Mouse (Mus musculus) telencephalon, adult 2 months (tissue): Measurements from ENCODE around the gene Cd68.
A peak's percentile ranks its signal among the peaks of the same experiment; 100 is the strongest.
"Not testable (repeated sequence)": the region's sequence is repeated elsewhere in the genome, so short reads cannot be mapped to it uniquely, and the experiment has no call there.

Experiments used
- DNase-seq: peaks from one replicate; pipeline ENCODE4 v3.0.0-alpha.2; 2011; ENCODE audit warnings: low read depth, low spot score

Gene Cd68

DNA sequence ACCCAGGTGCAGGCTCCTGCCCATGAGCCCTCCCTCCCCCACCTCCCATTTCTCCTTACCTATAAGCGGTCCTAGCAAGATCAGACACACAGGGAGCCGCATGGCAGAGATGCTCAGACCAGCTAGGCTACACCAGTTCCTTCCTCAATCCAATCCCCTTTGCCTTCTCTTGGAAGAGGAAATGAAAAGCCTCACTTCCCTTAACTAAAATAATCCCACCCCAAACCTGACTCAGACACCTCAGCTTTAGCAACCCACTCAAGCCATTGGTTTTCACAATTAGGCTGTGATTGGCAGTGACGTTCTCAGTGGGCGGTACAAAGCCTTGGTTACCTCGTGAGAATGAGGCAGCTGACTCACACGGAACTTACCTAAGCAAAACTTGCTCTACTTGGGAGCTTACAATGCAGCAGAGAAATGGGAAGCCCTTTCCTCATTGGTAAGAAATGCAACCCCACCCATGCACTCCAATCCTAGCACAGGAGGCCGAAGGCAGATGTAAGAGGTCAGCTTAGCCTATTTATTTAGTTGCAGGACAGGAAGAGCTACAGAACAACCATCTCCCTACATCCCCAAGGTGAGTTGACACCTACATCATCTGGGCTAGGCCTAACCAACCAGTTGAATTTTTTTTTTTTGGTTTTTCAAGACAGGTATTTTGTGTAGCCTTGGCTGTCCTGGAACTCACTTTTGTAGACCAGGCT is at the start of gene Cd68:
Gene Cd68, minus strand, starts transcription at position 193 of the 704 bp plus-strand sequence.
- peak; percentile 86 for DNase-seq

DNA sequence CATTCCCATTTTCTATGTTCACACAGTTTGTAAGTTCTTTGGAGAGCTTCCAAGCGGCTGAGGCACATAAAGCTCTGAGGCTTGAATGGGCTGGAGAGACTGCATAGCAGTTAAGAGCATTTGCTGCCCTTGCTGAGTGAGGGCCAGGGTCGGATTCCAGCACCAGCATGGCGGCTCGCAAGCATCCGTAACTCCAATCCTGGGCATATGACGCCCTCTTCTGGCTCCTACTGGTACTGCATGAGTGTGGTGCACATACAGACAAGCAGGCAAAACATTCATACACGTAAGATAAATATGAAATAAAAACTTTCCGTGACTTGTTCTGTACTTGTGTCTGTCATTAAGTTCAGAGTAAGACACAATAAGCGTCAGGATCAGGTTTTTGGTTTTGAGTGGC is 49.5 kb upstream of the Cd68 start:
- no peak for DNase-seq

GRCm38 (mm10) chr11:69714636-69715329 is 48.8 kb upstream of the Cd68 start:
- DNase-seq = no peak

GRCm38 (mm10) chr11:69712954-69713672 is 47.2 kb upstream of the Cd68 start:
- DNase-seq = no peak

- no peak for DNase-seq
Measured at GRCm38 (mm10) chr11:69711082-69711481, 45.1 kb upstream of the Cd68 start.

GRCm38 (mm10) chr11:69710470-69710869 is 44.5 kb upstream of the Cd68 start:
- DNase-seq = no peak

GRCm38 (mm10) chr11:69709554-69710446 is 43.8 kb upstream of the Cd68 start:
- DNase-seq = no peak

DNA sequence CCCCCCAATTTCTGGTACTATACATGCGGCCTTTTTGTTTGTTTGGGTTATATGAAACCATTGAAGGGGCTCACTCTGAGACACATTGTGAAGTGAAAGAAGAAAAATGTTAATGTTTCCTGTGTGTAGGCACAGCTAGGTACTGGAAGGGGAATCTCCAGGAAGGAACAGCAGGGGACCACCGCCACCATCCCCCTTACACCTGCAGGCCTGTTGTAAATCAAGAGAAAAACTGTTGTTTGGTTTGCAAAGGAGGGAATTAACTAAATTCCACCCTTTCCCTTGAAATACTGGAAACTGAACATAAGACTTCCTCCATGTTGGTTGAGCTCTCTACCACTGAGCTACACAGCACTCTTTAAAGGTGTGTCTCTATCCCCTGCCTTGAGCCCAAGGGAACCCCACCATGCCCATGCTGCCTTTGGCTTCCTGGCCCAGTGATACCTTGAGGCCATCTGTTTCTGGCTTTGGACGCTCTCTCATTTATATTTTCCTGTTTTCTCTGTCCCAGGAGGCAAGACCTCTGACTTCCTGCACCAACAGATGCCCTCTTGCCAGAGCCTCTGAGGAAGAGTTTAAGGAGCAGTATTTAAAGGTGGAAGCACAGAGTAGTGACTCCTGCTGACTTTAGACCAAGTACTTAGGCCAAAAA is 42.8 kb upstream of the Cd68 start:
- no peak for DNase-seq

DNA sequence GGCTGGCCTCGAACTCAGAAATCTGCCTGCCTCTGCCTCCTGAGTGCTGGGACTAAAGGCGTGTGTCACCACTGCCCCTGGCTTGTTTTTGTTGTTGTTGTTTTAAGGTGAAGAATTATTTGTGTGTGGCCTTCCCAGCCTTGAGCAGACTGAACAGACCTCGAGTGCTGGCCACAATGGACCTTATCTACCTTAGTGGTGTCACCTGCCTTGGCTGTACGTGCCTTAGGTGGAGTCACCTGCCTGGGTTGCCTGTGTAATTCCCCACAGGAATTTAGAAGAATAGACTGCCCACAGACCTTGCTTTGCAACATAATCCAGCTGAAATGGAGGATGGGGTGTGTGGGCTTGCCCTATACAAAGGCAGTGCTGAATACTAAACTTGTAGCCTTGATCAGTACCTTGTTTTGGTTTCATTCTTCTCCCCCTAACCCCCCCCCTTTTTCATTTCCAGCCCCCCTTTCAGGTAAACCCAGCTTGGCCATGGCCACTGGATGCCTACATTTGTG is 42.0 kb upstream of the Cd68 start:
- DNase-seq = no peak

DNA sequence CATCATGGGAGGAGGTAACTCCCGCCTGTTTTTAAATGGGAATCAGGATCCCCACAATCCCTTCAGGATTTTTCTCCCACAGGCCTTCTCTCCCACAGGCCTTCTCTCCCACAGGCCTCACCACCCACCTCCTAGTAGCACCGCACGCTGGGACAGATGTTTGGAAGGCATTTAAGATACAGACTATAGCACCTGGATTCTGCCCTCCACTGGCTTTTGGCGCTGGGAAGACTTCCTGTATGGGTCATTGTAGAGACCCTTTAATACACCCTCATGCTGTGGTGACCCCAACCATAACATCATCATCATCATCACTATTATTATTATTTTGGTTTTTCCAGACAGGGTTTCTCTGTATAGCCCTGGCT is 41.5 kb upstream of the Cd68 start:
- no peak for DNase-seq

GRCm38 (mm10) chr11:69706775-69707479 is 41.0 kb upstream of the Cd68 start:
- no peak for DNase-seq

- no peak for DNase-seq
Measured at GRCm38 (mm10) chr11:69704613-69705010, 38.7 kb upstream of the Cd68 start.

- DNase-seq = no peak
Measured at GRCm38 (mm10) chr11:69703814-69704612, 38.1 kb upstream of the Cd68 start.

- not testable (repeated sequence) for DNase-seq
Measured at GRCm38 (mm10) chr11:69703381-69703780, 37.4 kb upstream of the Cd68 start.

DNA sequence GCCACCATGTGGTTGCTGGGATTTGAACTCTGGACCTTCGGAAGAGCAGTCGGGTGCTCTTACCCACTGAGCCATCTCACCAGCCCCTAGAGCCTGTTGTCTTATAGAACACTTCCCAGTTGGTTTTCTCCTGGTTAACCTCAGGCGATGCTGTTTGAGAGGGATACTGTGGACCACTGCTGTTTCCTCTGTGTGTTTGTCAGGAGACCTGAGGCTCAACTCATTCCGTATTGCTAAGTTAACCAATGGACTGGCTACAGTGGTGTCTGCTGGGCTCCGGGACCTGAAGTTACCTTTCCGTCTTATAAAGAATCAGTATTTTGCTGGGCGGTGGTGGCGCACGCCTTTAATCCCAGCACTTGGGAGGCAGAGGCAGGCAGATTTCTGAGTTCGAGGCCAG is 36.9 kb upstream of the Cd68 start:
- not testable (repeated sequence) for DNase-seq

DNA sequence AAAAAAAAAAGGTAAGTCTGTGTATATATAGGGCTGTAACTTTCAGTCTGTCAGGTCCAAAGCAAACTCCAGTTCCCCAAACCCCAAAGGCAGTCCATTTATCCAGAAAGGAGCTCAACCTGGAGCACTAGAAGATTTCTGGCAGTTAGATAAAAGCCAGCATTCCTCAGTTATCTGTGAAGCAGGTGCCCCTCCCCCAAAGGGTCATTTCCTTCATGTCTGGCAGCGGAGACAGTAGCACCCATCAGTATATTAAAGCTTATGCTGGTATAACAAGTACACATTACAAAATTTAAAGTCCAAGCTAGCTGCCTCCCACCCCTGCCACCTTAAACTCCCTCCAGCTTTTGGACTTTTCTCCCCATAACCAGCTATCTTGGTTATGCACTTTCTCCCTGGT is 33.6 kb upstream of the Cd68 start:
- no peak for DNase-seq

GRCm38 (mm10) chr11:69698574-69698973 is 32.6 kb upstream of the Cd68 start:
- no peak for DNase-seq

DNA sequence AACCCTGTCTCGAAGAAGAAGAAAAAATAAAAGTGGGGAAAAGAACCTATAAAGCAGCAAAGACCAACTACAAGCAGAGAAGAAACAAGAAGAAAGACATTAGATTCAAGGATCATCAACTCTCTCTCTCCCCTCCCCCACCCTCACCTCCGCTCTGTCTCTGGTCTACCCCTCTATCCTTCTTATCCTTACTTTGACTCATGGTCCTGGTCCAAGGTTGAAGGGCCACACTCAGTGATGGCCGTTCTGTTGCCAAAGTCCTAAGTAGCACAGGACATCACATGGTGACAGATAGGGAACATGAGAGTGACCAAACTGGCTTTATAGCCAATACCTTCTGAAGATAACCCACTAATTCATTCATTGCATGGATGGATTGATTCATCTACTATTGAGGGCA is 31.4 kb upstream of the Cd68 start:
- no peak for DNase-seq

GRCm38 (mm10) chr11:69695361-69696181 is 29.6 kb upstream of the Cd68 start, which contains the start of the genes Tnfsf12 and Tnfsfm13:
Gene Tnfsf12 (minus strand): TSS chr11:69695849.
Gene Tnfsfm13 (minus strand): TSS chr11:69696098.
- DNase-seq = no peak
